Mouse (Mus musculus) cerebellum, postnatal 4 days (tissue): ENCODE results near the gene Rb1.

Experiments
- DNase-seq, 2 experiments: peaks; one replicate each; pipeline ENCODE4 v3.0.0; 2022; ENCODE audit warnings: low spot score in 2 of 2, mixed read lengths in 1 of 2

The Rb1 gene

DNA sequence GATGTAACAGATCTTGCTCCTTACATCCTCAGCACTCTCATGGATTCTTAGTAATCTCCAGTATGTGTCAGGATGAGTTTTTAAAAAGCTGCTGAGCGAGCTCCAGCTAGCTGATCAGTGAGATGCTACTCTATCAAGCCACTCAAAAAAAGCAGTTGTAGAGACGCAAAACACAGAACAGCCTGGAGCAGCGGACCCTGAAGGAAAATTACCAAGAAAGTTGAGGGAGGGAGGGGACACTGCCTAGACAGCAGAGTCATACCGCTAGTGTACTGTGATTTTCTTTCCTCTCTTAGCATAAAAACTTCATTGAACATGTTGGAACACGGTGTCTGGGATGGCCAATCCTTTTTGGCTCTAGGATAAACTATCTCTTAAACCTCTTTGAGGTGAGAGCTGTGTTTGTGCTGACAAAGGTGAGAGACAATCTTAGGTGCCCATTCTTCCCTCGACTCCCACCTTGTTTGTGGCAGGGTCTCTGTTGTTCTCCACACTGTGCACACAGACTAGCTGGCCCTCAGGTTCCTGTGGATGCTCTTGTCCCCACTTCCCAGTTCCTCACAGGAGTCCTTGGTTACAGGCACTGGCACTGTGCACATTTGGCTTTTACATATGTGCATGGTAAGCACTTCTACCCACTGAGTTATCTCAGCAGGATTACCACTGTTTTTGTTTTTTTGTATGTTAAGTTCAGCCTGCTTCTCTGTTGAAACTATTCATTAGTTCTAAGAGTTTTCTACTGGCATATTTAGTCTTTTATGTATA lies 10.9 kb upstream of the Rb1 start:
- DNase-seq, result no peak

DNA sequence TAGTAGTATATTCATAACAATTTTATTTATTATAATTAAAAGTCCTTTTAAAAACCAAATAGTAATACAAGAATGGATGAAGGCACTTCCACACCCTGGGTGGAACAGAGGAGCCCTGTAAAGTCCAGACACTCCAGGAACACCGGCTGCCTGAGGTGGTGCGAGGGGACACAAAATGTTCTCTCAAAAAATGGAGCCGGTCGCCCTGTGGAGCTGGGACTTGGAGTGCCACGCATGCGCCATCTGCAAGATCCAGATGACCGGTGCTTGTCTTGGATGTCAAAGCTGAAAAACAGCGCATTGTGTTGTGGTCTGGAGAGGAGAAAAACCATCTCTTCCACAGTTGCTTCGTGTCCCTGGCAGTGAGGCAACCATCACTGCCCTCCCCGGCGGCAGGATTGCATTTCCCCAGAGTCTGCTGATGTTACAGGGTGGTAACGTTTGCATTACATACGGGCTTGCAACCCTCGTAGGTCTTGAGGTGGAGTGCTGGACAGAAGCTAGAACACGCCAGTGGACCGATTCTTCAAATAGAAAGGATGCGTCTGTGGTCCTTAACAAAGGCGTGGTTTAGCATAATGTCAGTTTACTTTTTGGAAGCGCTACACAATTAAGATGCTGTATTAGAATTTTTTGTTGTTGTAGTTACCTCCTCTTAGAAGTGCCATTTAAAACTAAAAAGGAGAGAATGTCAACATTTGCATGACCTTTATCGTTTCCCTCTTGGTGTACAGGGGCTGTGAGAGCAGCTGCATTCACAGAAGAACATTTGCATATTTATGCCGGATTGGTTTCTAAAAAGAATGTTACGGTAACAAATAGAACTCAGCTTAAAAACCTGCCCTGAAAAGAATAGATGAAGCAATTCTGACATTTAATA lies 9.5 kb upstream of the Rb1 start:
- no peak for DNase-seq

DNA sequence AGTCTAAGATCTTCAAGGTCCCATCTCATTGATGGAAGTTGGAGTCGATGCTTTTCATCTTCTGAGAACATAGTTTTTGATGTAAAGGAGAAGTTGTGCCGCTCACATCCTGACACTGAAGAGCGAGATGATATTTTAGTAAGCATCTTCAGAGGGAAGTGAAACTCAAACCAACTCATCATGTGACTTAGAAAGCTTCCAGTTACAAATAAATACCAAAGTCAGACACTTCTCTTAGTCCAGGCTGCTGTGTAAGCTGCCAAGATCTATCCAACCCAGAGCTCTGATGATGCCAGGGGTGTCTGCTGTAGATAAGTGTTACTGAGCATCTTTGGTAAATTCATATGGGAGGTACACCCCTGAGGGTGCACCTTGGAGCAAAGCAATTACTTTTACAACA lies 8.3 kb upstream of the Rb1 start:
- no peak for DNase-seq

DNA sequence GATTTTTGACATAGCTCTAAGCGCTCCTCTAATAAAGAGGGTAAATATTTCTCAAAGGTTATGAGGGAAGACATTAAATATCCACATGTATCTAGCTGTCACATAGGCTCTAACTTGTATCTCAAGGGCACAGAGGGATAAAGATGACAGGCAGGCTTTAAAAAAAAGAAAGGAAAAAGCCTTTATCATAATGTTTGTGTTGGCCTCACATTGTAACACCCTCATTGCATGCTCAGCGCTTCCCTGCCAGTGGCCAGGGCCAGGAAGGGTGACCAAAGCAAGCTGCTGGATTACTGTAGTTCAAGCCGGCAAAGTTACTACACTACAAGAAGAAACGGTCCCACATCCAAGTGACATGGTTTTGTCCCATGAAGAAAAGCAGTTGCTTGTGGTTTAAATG lies 5.8 kb upstream of the Rb1 start:
- no peak for DNase-seq

DNA sequence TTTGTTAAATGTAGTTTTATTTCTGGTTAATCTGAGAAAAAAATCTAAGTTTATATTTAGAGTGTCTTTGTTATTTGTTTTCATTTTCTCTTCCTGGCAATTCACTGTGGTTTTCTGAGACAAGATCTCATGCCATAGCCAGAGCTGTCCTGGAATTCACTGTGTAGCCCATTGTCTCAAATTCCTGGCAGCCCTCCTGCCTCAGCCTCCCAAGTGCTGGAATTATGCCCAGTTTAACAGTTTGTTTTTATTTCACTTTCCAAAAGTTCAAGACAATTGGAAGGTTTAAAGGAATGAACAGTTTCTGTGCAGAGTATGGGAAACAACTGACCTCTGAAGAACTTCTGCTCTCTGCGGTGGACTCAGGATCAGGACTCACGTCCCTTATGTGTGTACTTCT lies 4.2 kb upstream of the Rb1 start:
- no peak for DNase-seq

DNA sequence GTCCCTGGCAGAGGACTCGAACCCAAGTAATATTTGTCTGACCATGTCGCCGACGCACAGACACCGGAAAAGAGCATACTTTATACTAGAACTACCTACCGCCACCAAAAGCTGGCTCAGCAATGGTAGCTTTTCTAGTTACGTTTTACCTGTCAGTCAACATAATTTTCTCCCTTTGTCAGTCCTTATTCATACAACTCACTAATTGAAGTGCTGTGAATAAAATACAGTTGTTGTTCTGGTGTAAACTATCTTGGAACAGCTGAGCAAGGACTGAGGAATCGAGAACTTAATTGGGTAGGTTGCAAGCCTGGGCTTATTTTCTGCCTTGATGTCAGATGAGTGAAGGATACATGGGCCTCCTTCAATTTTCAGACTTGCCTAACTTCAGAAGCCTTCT lies 889 bp upstream of the Rb1 start:
- no peak for DNase-seq

DNA sequence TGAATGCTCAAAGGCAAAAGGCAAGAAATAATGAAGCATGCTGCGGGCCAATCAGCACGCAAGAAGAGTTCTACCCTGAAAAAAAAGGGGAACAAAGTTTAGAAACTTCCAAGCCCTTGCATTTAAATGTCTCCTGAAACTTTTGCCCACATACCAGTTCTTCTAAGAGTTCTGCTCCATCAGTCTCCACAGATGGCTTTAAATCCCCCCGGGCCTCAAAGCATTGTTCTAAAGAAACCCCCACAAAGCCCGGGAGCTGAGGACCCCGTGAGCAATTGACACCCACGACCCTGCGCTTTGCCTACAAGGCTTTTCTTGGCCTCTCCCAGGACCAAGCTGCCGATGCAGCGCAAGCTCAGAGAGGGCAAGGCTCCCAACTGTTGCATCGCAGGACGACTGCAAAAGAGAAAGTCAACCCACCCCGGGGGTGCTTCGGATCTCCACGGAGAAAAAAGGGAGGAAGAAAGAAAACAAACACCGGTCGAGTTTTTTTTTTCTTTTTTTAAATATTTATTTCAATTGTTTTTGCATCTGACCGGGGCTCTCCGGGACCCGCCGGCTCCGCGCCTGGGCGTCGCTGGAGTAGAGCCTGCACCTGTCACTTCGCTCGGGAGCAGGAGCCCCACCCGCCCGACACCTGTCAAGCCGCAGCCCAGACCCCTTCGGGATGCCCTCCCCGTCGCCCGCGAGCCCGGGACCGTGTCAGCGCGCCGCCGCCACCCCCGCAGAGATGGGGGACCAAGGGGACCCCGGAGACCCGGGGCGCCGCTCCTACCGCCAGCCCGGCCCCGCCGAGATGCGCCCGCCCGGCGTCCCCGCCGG lies 777 bp downstream of the Rb1 start:
- peak in 1 of 2 experiments; percentile 50 for DNase-seq

GRCm38 (mm10) chr14:73323965-73324364 lies 1.7 kb downstream of the Rb1 start:
- no peak for DNase-seq

GRCm38 (mm10) chr14:73322142-73322541 lies 3.5 kb downstream of the Rb1 start:
- DNase-seq, result no peak

DNA sequence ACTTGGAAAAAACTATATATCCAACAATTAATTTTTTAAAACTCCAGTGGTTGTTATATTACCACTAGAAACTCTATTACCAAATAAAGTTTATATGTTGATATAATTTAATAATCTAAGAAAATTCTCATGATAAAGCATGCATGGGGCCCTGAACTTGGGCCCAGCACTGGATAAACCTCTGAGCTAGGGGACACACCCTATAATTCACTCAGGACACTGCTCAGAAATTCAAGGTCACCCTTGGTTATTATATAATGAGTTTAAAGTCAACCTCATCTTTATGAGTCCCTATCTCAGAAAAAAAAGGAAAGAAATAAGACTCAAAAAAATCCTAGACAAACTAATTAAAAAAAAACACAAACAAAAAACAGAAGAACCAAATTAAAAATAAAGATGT lies 8.7 kb downstream of the Rb1 start:
- DNase-seq, result no peak

DNA sequence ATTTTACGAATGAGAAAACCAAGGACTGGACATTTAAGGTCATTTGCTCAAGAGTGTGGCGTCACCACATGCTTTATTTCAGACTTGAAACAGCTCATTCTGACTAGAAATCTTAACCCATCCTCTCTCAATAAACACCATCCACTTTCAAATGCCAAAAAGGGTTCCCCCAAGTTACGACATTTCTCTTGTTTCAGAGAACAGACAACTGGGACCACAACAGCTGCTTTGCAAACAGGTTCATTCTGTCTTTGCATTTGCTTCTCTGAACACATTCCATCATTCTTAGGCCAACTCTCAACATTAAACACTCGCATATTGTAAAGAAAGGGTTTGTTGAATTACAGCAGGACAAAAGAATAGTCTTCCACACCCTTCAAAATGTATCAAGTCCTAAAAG lies 11.8 kb downstream of the Rb1 start:
- no peak for DNase-seq

DNA sequence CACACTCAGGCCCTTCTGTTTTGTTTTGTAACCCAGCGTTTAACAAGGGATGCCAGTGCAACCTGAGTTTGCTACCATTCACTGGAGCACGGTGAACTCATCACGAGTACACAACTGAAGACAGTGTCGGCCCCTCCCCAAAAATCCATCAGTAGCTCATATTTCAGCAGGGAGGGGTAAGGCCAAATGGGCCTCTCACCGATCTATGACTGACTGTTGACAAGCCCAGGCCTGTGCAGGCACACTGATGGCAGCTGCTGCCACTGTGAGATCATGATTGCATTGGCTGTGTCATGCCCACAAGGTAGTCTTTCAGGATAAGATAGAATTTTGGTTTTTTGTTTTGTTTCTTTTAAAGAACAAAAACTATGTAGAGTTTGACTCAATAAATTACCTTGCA lies 12.2 kb downstream of the Rb1 start:
- DNase-seq, result no peak

GRCm38 (mm10) chr14:73312909-73313308 lies 12.7 kb downstream of the Rb1 start:
- DNase-seq, result no peak

- no peak for DNase-seq
These were observed 18.1 kb downstream of the Rb1 start for GRCm38 (mm10) chr14:73307490-73307889.

GRCm38 (mm10) chr14:73303193-73303592 lies 22.4 kb downstream of the Rb1 start:
- DNase-seq, result peak in 1 of 2 experiments; percentile 39

DNA sequence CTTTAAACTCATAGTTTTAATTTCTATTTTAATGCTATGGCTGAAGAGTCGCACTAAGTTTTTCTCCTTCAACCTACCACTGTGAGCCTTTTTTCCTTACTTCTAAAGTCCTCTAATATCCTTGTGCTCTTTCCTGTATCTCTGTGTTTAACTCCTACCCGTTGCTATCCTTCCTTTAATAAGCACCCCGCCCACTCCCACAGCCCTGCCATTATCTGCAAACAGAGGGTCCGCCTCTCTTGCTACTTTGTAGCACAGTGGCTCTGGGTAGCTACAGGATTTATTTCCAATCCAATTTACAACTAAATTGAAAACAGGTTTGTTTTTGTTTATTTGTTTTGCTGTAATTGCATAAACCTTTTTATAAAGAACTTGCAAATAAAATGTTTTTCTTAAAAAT lies 23.8 kb downstream of the Rb1 start:
- no peak for DNase-seq

DNA sequence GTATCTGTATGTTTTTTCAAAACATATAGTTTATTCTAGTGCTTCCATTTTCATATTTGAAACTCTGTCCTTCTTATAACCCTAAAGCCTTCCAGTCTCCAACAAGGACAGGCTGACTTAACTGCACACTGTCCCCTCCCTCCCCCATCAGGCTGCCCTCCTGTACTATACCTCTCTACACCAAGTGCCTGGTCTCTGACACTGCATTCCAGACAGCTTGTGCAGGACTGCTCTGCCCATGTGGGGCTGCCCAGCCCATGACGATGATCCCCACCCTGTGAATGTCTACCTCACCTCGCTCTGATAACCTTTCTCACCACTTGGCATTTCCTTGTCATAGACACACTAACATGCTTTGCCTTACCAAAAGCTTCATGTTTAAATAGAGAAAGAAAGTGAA lies 30.1 kb downstream of the Rb1 start:
- DNase-seq, result no peak

- DNase-seq, result no peak
These were observed 32.0 kb downstream of the Rb1 start for GRCm38 (mm10) chr14:73293616-73294015.

- DNase-seq, result no peak
These were observed 33.2 kb downstream of the Rb1 start for GRCm38 (mm10) chr14:73292434-73292833.

DNA sequence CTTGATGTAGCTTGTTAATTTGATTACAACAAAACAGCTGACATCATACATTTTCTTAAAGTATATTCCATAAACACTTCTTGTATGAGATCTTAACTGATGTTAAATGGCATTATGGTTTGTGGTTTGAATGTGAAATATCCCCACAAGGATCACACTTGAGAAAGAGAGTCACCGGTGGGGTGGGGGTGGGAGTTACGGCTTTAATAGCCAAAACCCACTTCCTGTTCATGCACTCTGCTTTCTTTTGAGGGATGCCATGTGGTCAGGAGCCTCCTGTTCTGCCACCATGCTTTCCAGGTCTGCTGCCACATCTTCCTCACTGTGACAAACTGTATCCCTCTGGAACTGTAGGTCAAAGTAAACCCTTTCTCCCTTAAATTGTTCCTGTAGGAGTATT lies 35.7 kb downstream of the Rb1 start:
- no peak for DNase-seq

GRCm38 (mm10) chr14:73280996-73281395 lies 44.6 kb downstream of the Rb1 start:
- no peak for DNase-seq

DNA sequence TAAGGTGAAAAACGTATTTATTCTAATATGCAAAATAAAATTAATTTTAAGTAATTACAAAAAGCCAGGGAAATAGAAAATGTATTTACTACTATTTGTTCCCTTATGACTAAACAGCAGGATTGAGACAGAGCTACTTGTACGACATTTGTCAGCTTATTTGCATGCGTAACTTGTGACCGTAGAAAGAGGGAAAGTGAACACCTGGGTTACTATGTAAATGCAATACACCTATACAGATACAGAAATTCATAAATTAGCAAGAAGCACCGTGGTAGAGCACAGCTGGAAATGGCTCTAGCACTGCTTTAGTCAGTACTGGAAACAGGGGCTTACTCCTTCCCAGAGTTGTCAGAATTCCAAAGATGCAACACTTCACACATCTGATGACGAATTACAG lies 46.5 kb downstream of the Rb1 start:
- no peak for DNase-seq
